Mouse (Mus musculus): ENCODE results near the gene Ly6g6f. TPM values are rescaled to one million over a fixed set of nuclear protein-coding genes. Genes with fewer than 3 reads are reported as not detected.

Gene Ly6g6f
- 1.1 TPM in 1 of 2 replicates, not detected in the other for total RNA-seq (2023)

GRCm38 (mm10) chr17:35085208-35085865, at the start of gene Ly6g6f:
Gene Ly6g6f, minus strand, starts transcription at chr17:35085610.

GRCm38 (mm10) chr17:35134801-35135590, 49.6 kb upstream of the Ly6g6f start, which contains the start of gene Bag6:
Gene Bag6, plus strand, starts transcription at chr17:35135178.

DNA sequence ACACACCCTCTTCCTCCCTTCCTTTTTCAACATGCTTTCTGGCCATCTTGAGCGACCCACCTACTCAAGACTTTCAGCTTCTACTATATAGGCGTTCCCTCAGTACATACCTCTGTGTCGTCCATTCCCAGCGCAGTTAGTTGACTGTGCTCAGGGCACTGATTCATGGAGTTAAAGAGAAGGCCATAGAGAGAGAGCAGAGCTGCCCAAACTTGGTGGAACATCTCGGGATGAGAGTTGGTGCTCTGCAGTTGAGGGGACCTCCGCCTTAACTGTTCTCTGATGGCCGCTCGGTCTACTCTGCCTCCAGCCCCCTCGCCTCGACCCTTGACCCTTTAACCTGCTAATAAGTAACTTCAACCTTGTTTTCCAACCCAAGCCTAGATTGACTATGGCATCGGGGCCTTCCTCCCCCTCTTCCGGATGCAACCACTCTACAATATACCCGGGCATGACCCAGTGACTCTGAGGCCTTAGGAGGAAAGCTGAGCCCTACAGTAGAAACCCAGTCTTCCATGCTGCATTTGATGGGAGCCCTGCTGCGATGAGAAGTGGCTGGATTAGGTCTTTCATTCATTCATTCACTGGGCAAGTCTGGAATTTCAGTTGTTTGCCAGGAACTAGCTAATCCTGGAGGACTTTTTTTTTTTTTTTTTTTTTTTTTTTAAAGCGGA, 46.2 kb upstream of the Ly6g6f start, which contains the start of gene Apom:
Gene Apom (minus strand): TSS at position 551 of the 674 bp plus-strand sequence.

GRCm38 (mm10) chr17:35126206-35126611, 40.8 kb upstream of the Ly6g6f start, which contains the start of gene D17H6S53E:
Gene D17H6S53E, plus strand, starts transcription at chr17:35126373.

GRCm38 (mm10) chr17:35121871-35122303, 36.5 kb upstream of the Ly6g6f start, which contains the start of gene Csnk2b:
Gene Csnk2b, minus strand, starts transcription at chr17:35122053.

GRCm38 (mm10) chr17:35121143-35121799, 35.9 kb upstream of the Ly6g6f start, which contains the start of gene Gpank1:
Gene Gpank1, plus strand, starts transcription at chr17:35121455.

GRCm38 (mm10) chr17:35115046-35116019, 29.9 kb upstream of the Ly6g6f start, which contains the start of gene Ly6g5b:
Gene Ly6g5b, minus strand, starts transcription at chr17:35115428.

GRCm38 (mm10) chr17:35108097-35108496, 22.7 kb upstream of the Ly6g6f start, which contains the start of gene Ly6g5c:
Gene Ly6g5c, plus strand, starts transcription at chr17:35108279.

DNA sequence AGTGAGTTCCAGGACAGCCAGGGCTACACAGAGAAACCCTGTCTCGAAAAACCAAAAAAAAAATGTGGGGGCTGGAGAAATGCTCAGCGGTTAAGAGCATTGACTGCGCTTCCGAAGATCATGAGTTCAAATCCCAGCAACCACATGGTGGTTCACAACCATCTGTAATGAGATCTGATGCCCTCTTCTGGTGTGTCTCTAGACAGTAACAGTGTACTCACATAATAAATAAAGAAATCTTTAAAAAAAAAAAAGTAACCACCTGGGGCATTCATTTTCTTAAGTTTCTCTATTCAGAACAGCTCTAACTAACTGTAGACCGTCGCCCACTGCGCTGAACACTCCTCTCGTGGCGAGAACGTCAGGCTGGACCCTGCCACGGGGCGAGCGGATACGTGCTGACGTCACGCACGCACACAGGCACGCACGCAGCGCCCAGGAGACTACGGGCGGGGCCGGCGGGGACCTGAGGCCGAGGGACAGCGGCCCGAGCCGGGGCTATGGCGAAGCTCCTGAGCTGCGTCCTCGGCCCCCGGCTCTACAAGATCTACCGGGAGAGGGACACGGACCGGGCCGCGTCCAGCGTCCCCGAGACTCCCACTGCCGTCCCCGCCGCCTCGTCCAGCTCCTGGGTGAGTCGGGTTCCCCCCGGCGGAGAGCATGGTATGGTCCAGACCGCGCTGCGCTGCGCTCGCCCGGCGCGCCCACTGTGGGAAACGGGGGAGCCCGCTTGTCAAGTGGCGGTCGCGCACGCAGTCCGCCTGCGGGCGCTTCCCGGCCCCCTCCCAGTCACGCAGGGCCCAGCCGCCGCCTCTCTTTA, 3.6 kb upstream of the Ly6g6f start, which contains the start of gene Abhd16a:
Gene Abhd16a (plus strand): TSS at position 439 of the 820 bp plus-strand sequence.

DNA sequence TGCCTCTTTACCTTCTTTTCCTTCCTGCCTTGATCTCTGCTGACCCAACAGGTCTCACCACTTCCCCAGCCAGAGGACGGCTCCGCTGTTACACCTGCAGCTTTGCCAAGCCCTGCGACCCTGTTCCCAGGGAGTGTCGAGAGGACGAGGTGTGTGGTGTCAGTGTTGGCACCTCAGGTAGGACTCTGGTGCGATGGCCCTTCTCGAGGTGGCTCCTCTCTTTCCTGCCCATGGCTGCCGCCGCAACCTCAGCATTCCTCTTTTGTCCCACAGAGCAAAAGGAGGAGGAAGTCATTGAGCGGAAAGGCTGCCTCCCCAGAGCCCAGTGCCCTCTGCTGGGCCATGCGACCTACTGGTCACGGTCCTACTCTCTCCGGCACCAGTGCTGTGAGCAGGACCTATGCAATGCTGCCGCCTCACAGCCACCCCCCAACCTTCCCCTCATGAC, 7.6 kb downstream of the Ly6g6f start, which contains the start of gene Ly6g6d:
Gene Ly6g6d (minus strand): TSS at position 280 of the 448 bp plus-strand sequence.

GRCm38 (mm10) chr17:35076507-35077176, 8.8 kb downstream of the Ly6g6f start, which contains the start of gene Ly6g6e:
Gene Ly6g6e, plus strand, starts transcription at chr17:35076902.

DNA sequence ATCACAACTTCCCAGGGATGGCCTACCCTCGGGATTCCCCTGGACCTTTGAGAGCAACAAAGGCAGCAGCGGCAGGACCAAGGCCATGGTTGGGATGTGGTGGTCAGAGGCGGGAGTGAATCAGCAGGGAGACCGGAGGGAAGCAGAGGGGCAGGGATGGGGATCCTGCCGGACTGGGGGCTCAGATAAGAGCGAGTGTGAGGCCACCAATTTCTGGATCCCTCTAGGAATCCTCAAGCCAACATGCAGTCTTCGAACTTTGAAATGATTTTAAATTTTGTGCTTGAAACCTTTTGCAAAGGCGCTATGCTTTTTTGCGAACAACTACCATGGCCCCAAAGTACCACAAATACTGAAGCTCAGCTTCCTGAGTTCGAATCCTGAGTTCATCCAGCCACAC, 19.3 kb downstream of the Ly6g6f start, which contains the start of gene Mpig6b:
Gene Mpig6b (minus strand): TSS at position 101 of the 400 bp plus-strand sequence.

DNA sequence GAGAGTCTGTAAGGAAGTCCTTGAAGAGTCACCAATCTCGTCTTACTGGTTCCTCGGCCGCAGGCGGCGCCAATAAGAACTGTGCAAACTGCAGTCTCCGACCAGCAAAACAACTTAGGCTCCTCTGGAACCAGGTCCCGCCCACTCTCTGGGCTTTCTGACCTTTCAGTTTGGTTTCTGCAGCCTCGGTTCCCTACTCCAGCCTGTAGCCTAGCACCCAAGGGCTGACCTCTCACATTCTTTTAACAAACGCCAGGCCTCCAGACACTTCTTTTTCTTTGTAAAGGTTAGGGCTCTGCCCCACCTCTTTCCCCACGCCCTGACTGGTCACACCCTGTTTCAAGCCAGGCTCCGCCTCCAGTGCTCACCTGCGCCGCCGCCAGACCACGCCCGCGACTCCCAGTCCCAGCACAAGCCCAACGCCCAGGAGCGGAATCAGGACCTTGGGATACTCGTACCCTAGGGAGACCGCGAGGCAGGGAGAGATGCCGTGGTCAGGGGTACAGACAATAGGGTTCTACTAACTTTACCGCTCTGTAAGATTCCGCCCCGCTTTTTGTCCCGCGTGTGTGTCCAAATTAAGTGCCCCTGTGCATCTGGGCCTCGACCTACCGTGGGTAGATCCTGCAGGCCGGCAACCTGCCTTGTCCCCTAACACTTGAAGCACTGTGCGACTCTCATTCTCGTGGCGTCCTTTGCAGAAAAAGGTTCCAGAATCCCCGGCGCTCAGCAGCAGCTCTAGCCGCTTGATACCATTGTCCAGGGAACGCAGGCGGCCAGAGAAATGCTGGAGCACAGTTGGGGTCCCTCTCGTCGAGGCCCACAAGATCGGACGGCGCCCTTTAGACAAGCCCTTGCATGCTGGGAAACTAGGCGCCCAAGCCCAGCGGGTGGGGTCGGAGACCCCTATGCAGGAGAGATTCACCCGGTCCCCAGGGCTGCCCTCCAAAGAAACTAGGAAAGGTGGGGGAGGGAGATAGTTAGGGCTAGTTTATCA, 20.2 kb downstream of the Ly6g6f start, which contains the start of gene Ly6g6c:
Gene Ly6g6c (plus strand): TSS at position 438 of the 997 bp plus-strand sequence.

GRCm38 (mm10) chr17:35058911-35059892, 26.2 kb downstream of the Ly6g6f start, which contains the start of gene Ddah2:
Gene Ddah2, plus strand, starts transcription at chr17:35059035.

DNA sequence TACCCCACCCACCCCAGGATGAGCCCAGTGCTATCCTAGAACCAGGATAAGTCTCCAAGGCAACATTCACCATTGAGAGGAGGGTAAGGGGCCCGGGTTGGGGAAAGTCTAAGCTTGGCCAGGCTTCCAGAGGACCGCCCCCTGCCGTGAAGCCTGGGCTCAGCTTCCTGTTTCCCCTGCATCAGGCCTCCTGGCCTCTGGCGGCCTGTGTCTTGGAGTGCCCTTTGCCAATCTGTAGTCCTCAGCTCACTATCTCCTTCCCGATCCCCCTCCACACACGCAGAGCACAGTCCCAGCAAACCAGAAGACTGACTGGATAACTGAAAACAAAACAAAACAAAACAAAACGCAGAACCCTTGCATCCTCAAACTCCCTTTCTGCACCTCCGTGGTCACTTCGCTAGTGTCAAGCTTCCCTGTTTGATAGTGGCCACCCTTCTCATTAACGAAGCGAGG, 35.8 kb downstream of the Ly6g6f start, which contains the start of gene Clic1:
Gene Clic1 (plus strand): TSS at position 406 of the 456 bp plus-strand sequence.

Data from neutrophil, adult 65 days (primary cell).